Mouse (Mus musculus): ENCODE data around the gene Mpped1.

DNA sequence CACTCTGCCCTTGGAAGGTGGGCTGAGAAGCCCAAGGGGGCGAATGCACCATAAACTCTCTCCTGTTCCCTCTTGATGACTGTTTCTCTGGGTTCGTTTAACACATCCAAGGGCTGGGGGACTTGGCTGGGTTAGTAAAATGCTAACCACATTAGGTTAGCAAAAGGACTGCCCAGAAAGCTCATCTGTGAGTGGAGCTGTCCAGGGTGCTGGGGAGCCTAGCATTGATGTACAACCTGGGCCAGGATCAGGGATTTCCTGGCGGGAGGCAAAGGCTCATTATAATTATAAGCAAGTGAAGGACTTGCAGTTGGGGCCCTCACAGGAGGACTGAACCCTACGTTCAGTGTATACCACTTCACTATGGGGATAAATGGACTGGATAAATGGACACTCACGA lies 100.6 kb downstream of the Mpped1 start:
- TF ChIP-seq POLR2A (IDR thresholded peaks at IDR 0.05; ENCODE audit: low read depth, low read length): no peak
- TF ChIP-seq CTCF (IDR thresholded peaks at IDR 0.05; ENCODE audit: extremely low read depth, insufficient read depth, insufficient read length, insufficient replicate concordance): no peak

Data from spleen, adult 2 months (tissue).